Mouse (Mus musculus) gastrocnemius, adult 2 months (tissue): Measurements from ENCODE around the gene Stk4. TPM values are rescaled to one million over a fixed set of nuclear protein-coding genes. Genes with fewer than 3 reads are reported as not detected.

Experiments
- DNase-seq: peaks from one replicate; pipeline ENCODE4 v3.0.0; 2022
- H3K27ac ChIP-seq: fragments of 200-600 bp; 2 replicates; pipeline ENCODE4 v1.8.1; 2022; ENCODE audit warnings: mild to moderate bottlenecking
- H3K4me3 ChIP-seq: fragments of 200-600 bp; 2 replicates; pipeline ENCODE4 v1.8.1; 2022; ENCODE audit warnings: mild to moderate bottlenecking, moderate library complexity
- CTCF ChIP-seq: fragments of 200-600 bp; IDR thresholded peaks from 2 replicates; pipeline ENCODE4 v1.8.1; 2022; ENCODE audit warnings: antibody characterized with exemption, mild to moderate bottlenecking, moderate library complexity
- intact Hi-C: fragments of 180-260 bp; cut with DNase I; formaldehyde crosslinking; loops from one replicate; pipeline ENCODE4 v1.15.1; 2025
- total RNA-seq, 2 experiments: library from RNA; stranded (reverse); gene quantifications; 2 replicates each; pipeline ENCODE4 v1.2.3; 2021

The Stk4 gene
- total RNA-seq, 2 experiments from 2014 or later, result 6.8 to 8.7 TPM

DNA sequence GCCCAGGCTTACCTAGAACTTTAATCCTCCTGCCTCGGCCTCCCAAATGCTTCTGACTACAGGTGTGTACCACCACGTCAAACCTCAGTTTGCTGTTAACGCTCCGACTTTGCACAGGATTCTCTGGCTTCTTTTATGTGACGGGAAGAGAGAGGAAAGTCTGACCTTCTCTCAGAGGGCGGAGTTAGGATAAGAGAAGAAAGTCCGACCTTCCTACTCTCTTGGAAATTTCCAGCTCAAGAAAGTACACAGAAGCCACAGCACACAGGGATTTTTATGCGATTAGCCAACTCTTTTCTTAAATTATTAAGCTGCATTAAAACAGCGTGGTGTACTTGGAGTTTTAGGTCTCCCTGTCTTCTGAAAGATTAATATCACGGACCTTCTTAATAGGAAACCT is 74.4 kb downstream of the Stk4 start:
- intact Hi-C loops, result no loop called here
- no peak overlapping the region for H3K4me3 ChIP-seq
- no peak for DNase-seq
- no peak for TF ChIP-seq CTCF
- no peak overlapping the region for H3K27ac ChIP-seq

DNA sequence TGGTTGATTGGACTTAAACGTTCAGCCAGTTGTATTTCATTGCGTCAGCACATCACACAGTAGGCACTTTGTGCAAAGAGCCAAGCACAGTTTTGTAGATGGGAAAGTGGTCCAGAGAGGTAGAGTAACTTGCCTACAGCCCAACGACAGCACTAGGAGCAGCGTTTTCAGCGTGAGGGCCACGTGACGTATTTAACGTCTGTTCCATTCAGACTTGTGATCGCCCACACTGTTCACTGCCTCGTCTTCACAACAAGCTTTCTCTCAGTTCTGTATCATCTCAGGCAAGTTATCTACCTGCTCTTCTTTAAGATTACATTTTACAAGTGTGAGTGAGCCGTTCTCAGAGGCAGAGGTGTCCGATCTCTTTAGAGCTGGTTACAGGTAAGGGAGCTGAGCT is 76.4 kb downstream of the Stk4 start:
- TF ChIP-seq CTCF, result no peak
- no peak for DNase-seq
- Histone ChIP-seq H3K27ac (no peak overlapping the region), H3K4me3 (no peak overlapping the region)
- intact Hi-C loops, result no loop called here

DNA sequence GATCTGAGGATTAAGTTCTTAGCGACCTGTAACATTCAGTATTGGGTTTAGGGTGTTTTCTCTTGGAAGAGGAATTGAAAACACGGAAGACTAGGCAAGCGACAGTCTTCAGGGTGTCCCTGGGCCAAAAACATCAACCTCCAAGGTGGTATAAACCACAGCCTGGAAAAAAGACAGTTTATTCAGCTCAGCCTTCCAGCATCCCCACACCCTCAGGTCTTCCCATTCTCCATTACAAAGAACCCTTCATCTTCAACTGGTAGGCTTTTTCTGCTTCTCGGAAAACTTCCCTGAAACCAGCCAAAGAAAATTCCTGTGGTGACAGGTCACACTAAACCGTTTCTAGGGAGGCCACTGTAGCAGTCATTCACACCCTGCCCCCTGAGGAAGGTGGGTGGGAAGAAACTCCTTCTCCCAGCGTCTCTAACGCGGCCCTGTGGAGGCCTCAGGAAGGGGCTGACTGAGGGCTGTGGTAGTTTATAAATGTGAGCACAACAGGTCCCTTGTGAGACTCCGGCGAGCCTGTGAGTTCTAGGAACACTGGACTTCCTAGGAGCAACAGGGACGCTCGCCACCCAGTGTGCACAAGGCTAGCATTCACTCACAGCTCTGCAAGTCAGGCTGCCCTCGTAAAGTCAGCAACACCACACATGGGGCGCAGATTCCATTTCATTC is 80.1 kb downstream of the Stk4 start:
- intact Hi-C loops, result no loop called here
- H3K27ac ChIP-seq, result peak overlapping the region; percentile 70
- TF ChIP-seq CTCF, result no peak

DNA sequence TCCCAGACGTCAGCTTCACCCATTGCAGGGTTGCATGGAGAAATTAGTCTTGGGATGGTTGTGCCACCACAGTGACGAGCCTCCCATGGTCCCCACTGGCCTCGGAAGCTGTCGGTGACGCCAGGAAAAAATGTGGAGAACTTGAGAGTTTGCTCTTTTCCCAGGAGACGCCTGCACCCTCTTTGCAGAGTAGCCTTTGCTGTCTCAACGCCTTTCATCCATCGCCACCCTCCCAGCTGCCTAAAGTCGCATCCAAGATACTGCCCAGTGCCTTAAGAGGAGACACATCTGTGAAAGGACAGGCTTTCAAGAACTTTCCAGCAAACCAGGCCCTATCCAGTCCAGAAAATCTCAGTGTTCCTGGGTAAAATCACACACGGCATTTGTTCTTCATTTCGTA is 82.2 kb downstream of the Stk4 start:
- H3K4me3 ChIP-seq, result no peak overlapping the region
- intact Hi-C loops, result no loop called here
- TF ChIP-seq CTCF, result no peak
- no peak overlapping the region for H3K27ac ChIP-seq
- DNase-seq, result no peak

More for the DNA sequence above, 80.1 kb downstream of the Stk4 start:
- no peak overlapping the region for H3K4me3 ChIP-seq
- DNase-seq, result no peak

DNA sequence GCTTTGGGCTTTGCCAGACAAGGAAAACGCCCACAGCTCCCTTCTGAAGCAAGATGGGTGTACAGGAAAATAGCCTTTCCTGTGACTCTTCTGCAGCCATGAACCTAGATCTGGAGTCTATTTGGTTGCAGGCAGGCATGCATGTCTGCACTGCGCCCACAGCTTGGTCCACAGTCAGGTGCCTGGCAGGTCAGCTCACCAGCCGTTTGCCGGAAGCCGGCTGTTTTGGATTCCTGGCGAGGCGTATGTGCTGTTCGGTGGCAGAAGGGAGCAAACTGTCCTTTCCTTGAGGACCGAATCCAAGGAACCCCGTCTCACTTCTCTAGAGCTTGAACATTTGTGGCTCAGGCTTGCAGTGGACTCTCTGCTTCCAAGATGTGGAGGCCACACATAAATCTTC is 83.9 kb downstream of the Stk4 start:
- TF ChIP-seq CTCF, result no peak
- intact Hi-C loops, result no loop called here
- Histone ChIP-seq H3K27ac (no peak overlapping the region), H3K4me3 (no peak overlapping the region)
- no peak for DNase-seq

DNA sequence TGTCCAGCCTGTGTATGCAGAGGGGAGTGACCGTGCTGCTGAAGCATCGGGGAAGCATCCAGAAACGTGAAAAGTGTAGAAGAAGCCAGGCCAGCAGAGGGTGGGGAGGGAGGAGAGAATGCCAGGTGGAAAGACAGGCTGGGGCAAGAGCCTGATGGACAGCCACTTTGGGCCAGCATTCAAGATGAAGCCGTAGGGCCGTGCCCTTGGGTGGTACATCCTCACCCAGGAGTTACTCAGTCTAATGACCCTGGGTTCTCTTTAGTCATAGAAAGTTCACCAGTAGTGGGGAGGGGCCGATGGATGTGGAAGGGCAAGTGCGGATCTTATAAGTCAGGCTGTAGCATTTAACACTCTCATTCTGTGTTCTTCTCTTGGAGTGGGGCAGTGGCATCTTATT is 86.0 kb downstream of the Stk4 start:
- Histone ChIP-seq H3K4me3 (no peak overlapping the region), H3K27ac (no peak overlapping the region)
- no peak for DNase-seq
- no peak for TF ChIP-seq CTCF
- intact Hi-C loops, result loop anchor here (2.0 kb wide), 1 partner anchor 13 kb away; no protein-coding TSS in a partner anchor

DNA sequence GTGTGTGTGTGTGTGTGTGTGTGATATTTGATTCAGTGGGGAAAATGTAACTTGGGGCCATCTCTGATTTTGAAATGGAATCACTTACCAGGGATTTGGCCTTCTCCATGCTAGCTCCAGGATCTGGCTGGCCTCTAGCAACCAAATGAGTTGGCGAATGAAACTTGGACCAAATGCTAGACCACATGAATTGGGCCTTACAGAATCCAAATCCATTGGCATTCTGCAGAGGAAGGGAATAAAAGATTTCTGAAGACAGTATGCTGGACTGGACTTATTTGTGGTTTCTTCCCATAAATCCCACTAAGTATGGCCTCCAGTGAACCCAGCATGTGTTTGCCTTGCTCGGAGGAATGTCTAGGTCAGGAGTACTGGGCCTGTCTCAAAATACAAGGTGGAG is 88.7 kb downstream of the Stk4 start:
- peak; percentile 51 for DNase-seq
- Histone ChIP-seq H3K4me3 (no peak overlapping the region), H3K27ac (peak overlapping the region; percentile 78)
- intact Hi-C loops, result no loop called here
- no peak for TF ChIP-seq CTCF

DNA sequence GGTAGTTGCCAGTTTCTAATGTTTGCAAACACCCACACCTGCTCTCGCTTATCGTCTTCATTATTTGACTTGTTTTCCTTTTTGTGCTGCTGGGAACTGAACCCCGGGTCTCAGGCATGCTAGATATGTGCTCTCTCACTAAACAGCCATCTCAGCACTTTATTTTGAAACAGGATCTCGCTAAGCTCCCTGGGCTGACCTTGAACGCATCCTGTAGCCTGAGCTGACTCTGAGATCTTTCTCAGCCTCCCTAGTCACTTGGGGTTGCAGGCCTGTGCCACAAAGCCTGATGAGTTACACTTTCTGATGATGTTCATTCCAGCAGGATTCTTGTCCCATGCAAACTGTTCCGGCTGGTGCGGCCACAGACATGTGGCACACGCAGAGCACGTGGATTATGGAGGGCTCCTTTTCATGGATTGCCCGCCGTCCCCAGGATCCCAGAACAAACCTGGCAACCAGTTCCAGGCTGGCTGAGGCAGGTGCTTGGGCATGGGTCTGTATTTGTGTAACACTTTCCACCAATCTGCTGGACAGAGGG is 91.5 kb downstream of the Stk4 start:
- no peak overlapping the region for H3K4me3 ChIP-seq
- peak overlapping the region; percentile 75 for H3K27ac ChIP-seq
- intact Hi-C loops, result no loop called here
- DNase-seq, result peak; percentile 56
- no peak for TF ChIP-seq CTCF

DNA sequence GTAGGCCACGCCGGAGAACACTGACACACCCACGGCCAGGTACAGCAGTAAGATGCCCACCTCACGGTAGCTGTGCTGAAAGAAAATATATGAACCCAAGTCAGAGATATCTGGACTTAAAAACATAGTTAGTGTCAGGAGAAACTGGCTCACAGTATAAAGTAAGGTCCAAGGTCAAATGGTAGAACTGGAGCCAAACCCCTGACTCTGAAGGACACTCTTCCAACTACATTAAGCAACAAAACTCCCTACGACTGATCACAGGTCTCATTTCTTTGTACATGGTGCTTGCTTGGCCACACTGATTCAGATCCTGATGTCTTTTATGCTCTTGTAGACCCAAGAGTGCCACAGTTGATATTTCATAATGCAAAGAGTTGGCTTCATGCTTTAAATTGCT is 94.8 kb downstream of the Stk4 start:
- Histone ChIP-seq H3K4me3 (no peak overlapping the region), H3K27ac (no peak overlapping the region)
- TF ChIP-seq CTCF, result no peak
- DNase-seq, result no peak
- intact Hi-C loops, result no loop called here

DNA sequence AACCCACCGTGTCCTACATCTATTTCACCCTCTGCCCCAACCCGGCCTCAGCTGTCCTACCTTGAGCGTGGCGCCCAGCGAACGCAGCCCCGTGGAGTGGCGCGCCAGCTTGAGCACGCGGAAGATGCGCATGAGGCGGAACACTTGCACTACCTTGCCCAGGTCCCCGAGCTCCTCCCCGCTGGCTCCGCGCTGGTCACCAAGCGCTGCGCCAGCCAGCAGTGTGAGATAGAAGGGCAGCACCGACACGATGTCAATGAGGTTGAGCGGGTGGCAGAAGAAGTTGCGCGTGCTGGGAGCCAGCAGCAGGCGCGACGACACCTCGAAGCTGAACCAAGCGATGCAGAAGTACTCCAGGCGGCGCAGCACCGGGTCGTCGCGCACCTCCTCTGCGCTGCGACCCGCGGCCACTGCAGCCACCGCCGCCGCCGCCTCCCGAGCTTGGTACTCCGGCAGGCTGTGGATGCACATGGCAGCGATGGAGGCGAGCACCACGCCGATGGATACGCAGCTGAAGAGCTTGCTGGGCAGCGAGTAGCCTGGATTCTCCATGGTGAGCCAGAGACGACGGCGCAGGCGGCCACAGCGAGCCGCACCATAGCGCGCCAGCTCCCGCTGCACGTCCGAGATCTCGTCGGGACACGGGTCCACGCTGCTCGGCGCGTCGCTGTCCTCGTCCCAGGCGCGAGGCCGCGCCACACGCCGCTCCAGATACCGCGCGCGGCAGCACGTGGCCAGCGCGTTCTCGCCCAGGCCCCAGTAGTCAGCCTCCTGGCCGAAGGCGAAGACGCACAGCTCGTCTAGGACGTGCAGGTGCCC is 97.8 kb downstream of the Stk4 start:
- no peak for TF ChIP-seq CTCF
- Histone ChIP-seq H3K27ac (no peak overlapping the region), H3K4me3 (peak overlapping the region; percentile 37)
- intact Hi-C loops, result no loop called here
- DNase-seq, result no peak

DNA sequence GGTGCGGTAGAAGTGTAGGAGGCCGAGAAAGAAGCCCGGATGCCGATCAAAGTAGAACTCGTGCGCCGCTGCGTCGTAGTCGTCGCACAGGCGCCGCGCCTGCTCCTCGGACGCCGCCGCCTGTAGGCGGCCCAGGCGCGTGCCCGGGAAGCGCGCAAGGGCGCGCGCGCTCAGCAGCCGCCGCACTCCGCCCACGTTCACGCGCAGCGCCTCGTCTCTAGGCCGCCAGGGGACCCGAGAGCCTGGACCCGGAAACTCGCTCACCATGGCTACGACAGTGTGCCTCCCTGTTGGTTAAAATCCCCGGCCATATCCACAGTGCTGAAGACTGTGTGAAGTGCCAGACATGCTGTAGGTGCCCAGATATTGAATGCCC is 98.4 kb downstream of the Stk4 start:
- H3K27ac ChIP-seq, result no peak overlapping the region
- no peak for TF ChIP-seq CTCF
- intact Hi-C loops, result no loop called here

DNA sequence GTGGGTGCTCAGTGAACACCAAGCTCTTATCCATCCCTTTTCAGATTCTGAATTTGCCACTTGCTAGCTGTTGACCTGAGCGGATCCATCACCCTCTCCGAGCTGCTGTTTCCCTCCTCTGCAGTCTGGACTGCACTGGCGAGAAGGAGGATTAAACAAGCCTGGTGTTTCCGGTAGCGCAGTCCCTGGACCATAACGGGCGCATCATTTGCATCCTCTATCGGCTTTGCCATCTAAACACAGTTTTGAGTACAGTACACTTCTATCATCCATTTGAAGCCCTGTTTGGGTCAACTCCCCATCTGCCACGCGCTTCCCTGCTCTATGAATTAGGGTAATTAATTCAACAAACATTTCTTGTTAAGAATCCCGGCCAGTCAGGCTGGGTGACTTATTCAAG is 100.2 kb downstream of the Stk4 start:
- peak overlapping the region; percentile 62; the same call in 1 of the 2 replicates for H3K4me3 ChIP-seq
- intact Hi-C loops, result no loop called here

More for the DNA sequence above, 98.4 kb downstream of the Stk4 start:
- DNase-seq, result no peak
- peak overlapping the region; percentile 37 for H3K4me3 ChIP-seq

DNA sequence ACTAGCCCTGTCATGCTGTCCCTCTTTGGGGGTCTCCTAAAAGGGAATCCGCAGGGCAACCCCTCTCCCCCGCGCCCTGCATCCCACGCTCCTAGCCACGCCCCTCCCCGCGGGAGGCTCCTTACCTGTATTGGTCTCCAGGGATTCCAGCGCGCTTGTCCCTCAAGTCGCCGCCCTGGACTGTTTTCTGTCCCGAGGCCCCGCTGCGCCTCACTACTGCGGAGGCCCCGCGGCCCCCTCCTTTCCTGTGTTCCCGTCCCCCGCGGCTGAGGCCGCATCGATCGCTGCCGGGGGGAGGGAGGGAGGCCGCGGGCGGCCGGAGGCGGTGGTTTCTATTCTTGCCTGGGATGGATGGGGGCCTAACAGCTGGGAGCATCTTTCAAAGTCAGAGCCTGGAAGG is 100.8 kb downstream of the Stk4 start, which contains the start of gene Kcns1:
Kcns1 (minus strand) TSS at position 212 of the 400 bp plus-strand sequence.
- intact Hi-C loops, result no loop called here
- H3K4me3 ChIP-seq, result peak within 1 kb of the TSS; percentile 62

More for the DNA sequence above, 100.2 kb downstream of the Stk4 start:
- TF ChIP-seq CTCF, result no peak
- H3K27ac ChIP-seq, result no peak overlapping the region
- no peak for DNase-seq

More for the DNA sequence above, 100.8 kb downstream of the Stk4 start, which contains the start of gene Kcns1:
- no peak within 1 kb of the TSS for H3K27ac ChIP-seq
- TF ChIP-seq CTCF, result no peak
- no peak for DNase-seq
